Mouse (Mus musculus): ENCODE measurements at regions not wholly inside any gene's neighbourhood (a gene's known extent, or its start where the extent isn't known, plus 50 kb on each side); places are given as distances from the start of the nearest gene placed in this dataset.
A peak's percentile ranks its signal among the peaks of the same experiment; 100 is the strongest.

DNA sequence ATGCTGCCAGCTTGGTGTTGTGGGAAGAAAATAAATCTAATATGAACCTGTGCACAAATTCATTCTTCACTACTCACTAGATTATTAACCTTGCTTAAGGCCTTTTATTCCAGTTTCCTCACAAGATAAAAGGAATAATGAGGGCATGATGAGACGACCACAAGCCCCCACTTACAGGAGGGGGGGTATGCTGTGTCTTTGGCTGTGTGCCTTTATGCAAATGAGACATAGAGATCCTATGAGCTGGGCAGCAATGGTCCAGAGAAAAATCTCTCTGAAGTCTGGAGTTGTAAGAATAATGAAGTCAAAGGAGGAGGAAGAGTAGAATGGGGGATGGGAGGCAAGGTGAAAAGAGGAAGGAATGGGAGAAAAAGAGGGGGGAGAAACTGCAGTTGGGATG lies 392.2 kb upstream of the Plxna2 start:
- Histone ChIP-seq H3K27me3 (ENCODE audit: control insufficient read depth, insufficient read depth, low read length) (no peaks in the 10 kb centered on the region), H3K36me3 (ENCODE audit: control insufficient read depth, insufficient read depth, low read length) (no peaks in the 10 kb centered on the region), H3K4me1 (ENCODE audit: control insufficient read depth, insufficient read depth, insufficient read length) (no peaks in the 10 kb centered on the region), H3K4me3 (ENCODE audit: extremely low read depth, insufficient read depth, insufficient read length) (no peak overlapping the region), H3K27ac (ENCODE audit: insufficient read depth, low read length) (no peak overlapping the region)
- WGBS, result 43% methylated on average over 1 of the region's 1 CpGs
- TF ChIP-seq POLR2A (IDR thresholded peaks at IDR 0.05; ENCODE audit: low read depth, low read length) (no peak), CTCF (IDR thresholded peaks at IDR 0.05; ENCODE audit: extremely low read depth, insufficient read depth, insufficient read length, insufficient replicate concordance) (no peak)
- no peak for DNase-seq (ENCODE audit: low read depth in 1 of 2, low spot score in 2 of 2)

DNA sequence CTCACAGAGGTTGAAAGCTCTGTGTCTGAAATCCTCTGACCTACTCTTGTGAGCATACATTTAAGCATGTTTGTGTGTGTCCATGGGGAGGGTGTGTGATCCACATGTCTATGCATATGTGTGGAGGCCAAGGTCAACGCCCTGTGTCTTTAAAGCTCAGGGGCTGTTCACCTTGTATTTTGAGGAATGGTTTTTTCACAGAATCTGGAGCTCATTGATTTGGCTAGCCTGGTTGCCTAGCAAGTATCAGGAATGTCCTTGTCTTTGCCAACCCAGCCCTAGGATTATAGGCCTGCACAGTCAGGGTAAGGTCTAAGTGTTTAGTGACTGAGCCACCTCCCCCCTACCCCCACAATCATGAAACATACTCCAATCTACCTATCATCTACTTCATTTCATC lies 394.0 kb upstream of the Plxna2 start:
- TF ChIP-seq POLR2A (IDR thresholded peaks at IDR 0.05; ENCODE audit: low read depth, low read length) (no peak), CTCF (IDR thresholded peaks at IDR 0.05; ENCODE audit: extremely low read depth, insufficient read depth, insufficient read length, insufficient replicate concordance) (no peak)
- 81% methylated on average over 1 of the region's 1 CpGs for WGBS

DNA sequence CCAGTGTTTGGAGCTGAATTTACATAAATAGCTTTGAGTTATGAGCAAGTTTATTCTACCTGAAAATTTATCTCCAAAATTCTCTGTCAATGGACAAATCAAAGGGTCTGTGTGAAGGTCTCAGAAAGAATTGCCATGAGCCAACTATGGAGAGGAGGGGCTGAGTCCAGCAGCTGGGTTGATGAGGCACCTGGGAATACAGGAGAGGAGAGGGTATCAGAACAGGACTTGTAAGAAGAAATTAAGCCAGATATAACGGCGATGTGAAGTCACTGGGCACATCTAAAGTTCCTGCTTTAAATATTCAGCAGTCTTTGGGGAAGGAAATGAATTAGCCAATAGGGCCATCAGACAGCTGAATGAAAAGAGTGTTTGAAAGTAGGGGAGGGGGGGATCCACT lies 394.4 kb upstream of the Plxna2 start:
- no peak for TF ChIP-seq CTCF (IDR thresholded peaks at IDR 0.05; ENCODE audit: extremely low read depth, insufficient read depth, insufficient read length, insufficient replicate concordance)
- TF ChIP-seq POLR2A (IDR thresholded peaks at IDR 0.05; ENCODE audit: low read depth, low read length), result no peak
- Histone ChIP-seq H3K27ac (ENCODE audit: insufficient read depth, low read length) (no peak overlapping the region), H3K4me1 (ENCODE audit: control insufficient read depth, insufficient read depth, insufficient read length) (no peaks in the 10 kb centered on the region), H3K36me3 (ENCODE audit: control insufficient read depth, insufficient read depth, low read length) (no peaks in the 10 kb centered on the region), H3K4me3 (ENCODE audit: extremely low read depth, insufficient read depth, insufficient read length) (no peak overlapping the region), H3K27me3 (ENCODE audit: control insufficient read depth, insufficient read depth, low read length) (no peaks in the 10 kb centered on the region)
- no peak for DNase-seq (ENCODE audit: low read depth in 1 of 2, low spot score in 2 of 2)
- WGBS, result 13% methylated on average over 2 of the region's 2 CpGs

More for the DNA sequence above, 394.0 kb upstream of the Plxna2 start:
- no peak overlapping the region for H3K27ac ChIP-seq (ENCODE audit: insufficient read depth, low read length)
- no peaks in the 10 kb centered on the region for H3K27me3 ChIP-seq (ENCODE audit: control insufficient read depth, insufficient read depth, low read length)
- no peak overlapping the region for H3K4me3 ChIP-seq (ENCODE audit: extremely low read depth, insufficient read depth, insufficient read length)
- H3K36me3 ChIP-seq (ENCODE audit: control insufficient read depth, insufficient read depth, low read length), result no peaks in the 10 kb centered on the region
- H3K4me1 ChIP-seq (ENCODE audit: control insufficient read depth, insufficient read depth, insufficient read length), result no peaks in the 10 kb centered on the region
- DNase-seq (ENCODE audit: low read depth in 1 of 2, low spot score in 2 of 2), result no peak

DNA sequence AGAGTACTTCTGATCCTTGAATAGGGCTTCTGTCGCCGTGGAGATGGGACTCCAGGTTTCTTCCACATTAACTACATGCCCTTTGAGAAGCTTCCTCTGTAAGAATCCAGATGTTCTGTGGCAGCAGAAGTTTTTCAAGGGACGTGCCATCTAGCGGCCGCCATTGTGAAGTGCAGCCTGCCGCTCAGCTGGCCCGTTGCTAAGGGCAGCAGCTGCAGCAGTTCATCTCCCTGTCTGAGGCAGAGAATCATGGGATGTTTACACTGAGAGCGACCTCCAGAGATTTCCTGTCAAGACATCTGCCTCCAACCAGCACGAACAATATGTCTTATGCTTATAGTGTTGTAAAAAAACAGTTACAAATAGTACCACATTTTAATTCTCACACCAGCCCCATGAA lies 395.0 kb upstream of the Plxna2 start:
- Histone ChIP-seq H3K27ac (ENCODE audit: insufficient read depth, low read length) (no peak overlapping the region), H3K4me1 (ENCODE audit: control insufficient read depth, insufficient read depth, insufficient read length) (no peaks in the 10 kb centered on the region), H3K4me3 (ENCODE audit: extremely low read depth, insufficient read depth, insufficient read length) (no peak overlapping the region), H3K27me3 (ENCODE audit: control insufficient read depth, insufficient read depth, low read length) (no peaks in the 10 kb centered on the region), H3K36me3 (ENCODE audit: control insufficient read depth, insufficient read depth, low read length) (no peaks in the 10 kb centered on the region)
- 2% methylated on average over 9 of the region's 9 CpGs for WGBS
- TF ChIP-seq POLR2A (IDR thresholded peaks at IDR 0.05; ENCODE audit: low read depth, low read length) (no peak), CTCF (IDR thresholded peaks at IDR 0.05; ENCODE audit: extremely low read depth, insufficient read depth, insufficient read length, insufficient replicate concordance) (peak; percentile 49; the same call in 1 of the 2 replicates)
- peak in 1 of 2 experiments; percentile 5 for DNase-seq (ENCODE audit: low read depth in 1 of 2, low spot score in 2 of 2)

DNA sequence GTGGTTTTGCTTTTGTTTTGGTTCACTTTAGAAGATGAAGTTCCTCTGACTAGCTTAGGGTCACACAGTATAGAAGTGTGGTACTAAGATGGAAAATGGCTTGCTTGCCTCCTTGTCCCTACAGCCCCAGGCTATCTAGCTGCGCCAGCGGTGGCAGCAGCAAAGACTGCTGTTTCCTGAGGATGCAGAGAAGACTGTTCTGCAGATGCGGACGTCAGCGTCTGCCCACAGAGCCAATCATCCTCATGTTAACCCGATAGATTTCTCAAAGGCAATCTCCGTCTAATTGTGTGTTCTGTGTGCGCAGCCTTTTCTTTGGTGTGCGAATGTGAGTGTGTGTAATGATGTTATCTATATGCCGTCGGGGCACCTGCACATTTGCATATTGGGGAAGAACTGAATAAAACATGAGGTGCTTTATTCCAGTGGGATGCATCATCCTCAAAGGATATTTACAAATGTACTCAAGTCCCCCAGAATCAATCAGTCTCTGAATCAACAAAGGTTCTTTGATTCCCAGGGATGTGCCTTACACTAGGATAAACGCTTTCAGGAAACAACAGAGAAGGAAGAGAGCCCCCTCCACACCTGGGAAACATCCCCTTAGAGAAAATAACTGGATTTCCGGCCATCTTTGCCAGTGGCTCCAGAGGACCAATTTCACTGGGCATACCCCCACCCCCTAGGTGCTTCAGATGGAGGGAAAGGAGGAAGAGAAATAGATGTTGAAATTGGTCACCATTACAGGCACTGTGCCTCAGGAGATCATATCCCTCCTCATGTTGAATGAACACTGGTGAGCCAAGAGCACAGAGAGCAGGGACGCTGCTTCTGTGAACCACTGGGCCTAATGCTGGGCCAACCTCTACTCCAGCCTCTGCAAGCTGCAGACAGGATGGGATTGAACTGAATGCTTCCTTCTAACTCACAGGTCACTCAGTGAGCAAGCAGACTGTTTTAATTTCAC lies 409.7 kb upstream of the Plxna2 start:
- H3K36me3 ChIP-seq (ENCODE audit: control insufficient read depth, insufficient read depth, low read length), result no peaks in the 10 kb centered on the region
- H3K27me3 ChIP-seq (ENCODE audit: control insufficient read depth, insufficient read depth, low read length), result no peaks in the 10 kb centered on the region
- 58% methylated on average over 14 of the region's 14 CpGs for WGBS
- H3K4me1 ChIP-seq (ENCODE audit: control insufficient read depth, insufficient read depth, insufficient read length), result no peaks in the 10 kb centered on the region
- TF ChIP-seq POLR2A (IDR thresholded peaks at IDR 0.05; ENCODE audit: low read depth, low read length) (no peak), CTCF (IDR thresholded peaks at IDR 0.05; ENCODE audit: extremely low read depth, insufficient read depth, insufficient read length, insufficient replicate concordance) (no peak)
- no peak overlapping the region for H3K4me3 ChIP-seq (ENCODE audit: extremely low read depth, insufficient read depth, insufficient read length)
- no peak overlapping the region for H3K27ac ChIP-seq (ENCODE audit: insufficient read depth, low read length)
- no peak for DNase-seq (ENCODE audit: low read depth in 1 of 2, low spot score in 2 of 2)

DNA sequence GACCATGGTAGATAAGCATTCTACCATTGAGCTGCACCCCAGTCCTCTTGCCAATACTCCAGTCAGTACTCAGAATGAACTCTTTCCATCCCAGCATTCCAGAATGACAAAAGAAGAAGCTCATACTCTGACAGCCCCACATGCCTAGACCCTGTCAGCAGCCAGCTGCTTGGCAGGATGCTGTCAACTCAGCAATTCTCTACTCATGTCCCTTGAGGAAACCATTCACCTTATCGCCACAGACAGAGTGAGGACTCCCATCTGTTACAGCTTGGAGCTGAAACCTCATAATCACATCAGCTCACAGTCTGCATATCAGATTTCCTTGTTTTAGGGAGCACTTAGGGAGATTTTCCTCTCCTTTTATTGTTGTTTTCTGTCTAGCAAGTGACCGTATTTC lies 420.5 kb upstream of the Plxna2 start:
- Histone ChIP-seq H3K27ac (ENCODE audit: insufficient read depth, low read length) (no peak overlapping the region), H3K4me1 (ENCODE audit: control insufficient read depth, insufficient read depth, insufficient read length) (no peaks in the 10 kb centered on the region), H3K36me3 (ENCODE audit: control insufficient read depth, insufficient read depth, low read length) (no peaks in the 10 kb centered on the region), H3K27me3 (ENCODE audit: control insufficient read depth, insufficient read depth, low read length) (no peaks in the 10 kb centered on the region), H3K4me3 (ENCODE audit: extremely low read depth, insufficient read depth, insufficient read length) (no peak overlapping the region)
- DNase-seq (ENCODE audit: low read depth in 1 of 2, low spot score in 2 of 2), result no peak
- TF ChIP-seq POLR2A (IDR thresholded peaks at IDR 0.05; ENCODE audit: low read depth, low read length), result no peak
- no peak for TF ChIP-seq CTCF (IDR thresholded peaks at IDR 0.05; ENCODE audit: extremely low read depth, insufficient read depth, insufficient read length, insufficient replicate concordance)
- WGBS, result 74% methylated on average over 2 of the region's 2 CpGs

DNA sequence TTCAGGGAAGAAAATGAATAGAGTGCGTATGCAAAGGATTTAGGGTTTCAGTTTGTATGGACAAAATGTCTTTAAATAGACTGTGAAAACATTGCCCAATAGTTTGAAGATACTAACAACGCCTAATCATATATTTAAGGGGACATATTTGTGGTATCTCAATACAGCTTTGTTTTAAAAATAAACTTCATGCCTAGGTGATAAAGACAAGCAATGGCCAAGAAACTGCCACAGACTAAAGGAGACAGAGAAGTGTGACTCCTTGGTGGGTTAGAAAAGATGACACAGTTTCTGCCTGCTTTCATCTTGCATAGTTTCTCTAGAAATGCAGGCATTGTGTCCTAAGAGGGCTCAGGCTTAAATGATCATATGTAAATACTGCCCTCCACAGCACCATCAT lies 435.7 kb upstream of the Plxna2 start:
- Histone ChIP-seq H3K4me1 (ENCODE audit: control insufficient read depth, insufficient read depth, insufficient read length) (no peaks in the 10 kb centered on the region), H3K27ac (ENCODE audit: insufficient read depth, low read length) (no peak overlapping the region), H3K36me3 (ENCODE audit: control insufficient read depth, insufficient read depth, low read length) (no peaks in the 10 kb centered on the region), H3K4me3 (ENCODE audit: extremely low read depth, insufficient read depth, insufficient read length) (no peak overlapping the region), H3K27me3 (ENCODE audit: control insufficient read depth, insufficient read depth, low read length) (no peaks in the 10 kb centered on the region)
- no peak for DNase-seq (ENCODE audit: low read depth in 1 of 2, low spot score in 2 of 2)
- 88% methylated on average over 2 of the region's 2 CpGs for WGBS
- no peak for TF ChIP-seq POLR2A (IDR thresholded peaks at IDR 0.05; ENCODE audit: low read depth, low read length)
- TF ChIP-seq CTCF (IDR thresholded peaks at IDR 0.05; ENCODE audit: extremely low read depth, insufficient read depth, insufficient read length, insufficient replicate concordance), result no peak
